Mouse (Mus musculus) embryonic fibroblast, embryonic 13.5 days (primary cell): Measurements from ENCODE around the gene 1810049J17Rik.

Source experiments
- CTCF ChIP-seq: IDR thresholded peaks from 2 replicates; pipeline ENCODE4 v1.5.1; 2011; ENCODE audit warnings: mild to moderate bottlenecking, control low read depth, low read length, moderate library complexity, borderline replicate concordance; ENCODE audit not compliant: insufficient read depth
- POLR2A ChIP-seq: IDR thresholded peaks from 2 replicates; pipeline ENCODE4 v1.6.1; 2011; ENCODE audit warnings: low read depth, mild to moderate bottlenecking, control low read depth, low read length, moderate library complexity

- peak; percentile 82 for TF ChIP-seq CTCF
- TF ChIP-seq POLR2A = no peak
These were observed 49.5 kb upstream of the 1810049J17Rik start for GRCm38 (mm10) chr15:12371183-12371582.
